Mouse (Mus musculus): ENCODE data around the gene Lmo1.

Gene Lmo1

DNA sequence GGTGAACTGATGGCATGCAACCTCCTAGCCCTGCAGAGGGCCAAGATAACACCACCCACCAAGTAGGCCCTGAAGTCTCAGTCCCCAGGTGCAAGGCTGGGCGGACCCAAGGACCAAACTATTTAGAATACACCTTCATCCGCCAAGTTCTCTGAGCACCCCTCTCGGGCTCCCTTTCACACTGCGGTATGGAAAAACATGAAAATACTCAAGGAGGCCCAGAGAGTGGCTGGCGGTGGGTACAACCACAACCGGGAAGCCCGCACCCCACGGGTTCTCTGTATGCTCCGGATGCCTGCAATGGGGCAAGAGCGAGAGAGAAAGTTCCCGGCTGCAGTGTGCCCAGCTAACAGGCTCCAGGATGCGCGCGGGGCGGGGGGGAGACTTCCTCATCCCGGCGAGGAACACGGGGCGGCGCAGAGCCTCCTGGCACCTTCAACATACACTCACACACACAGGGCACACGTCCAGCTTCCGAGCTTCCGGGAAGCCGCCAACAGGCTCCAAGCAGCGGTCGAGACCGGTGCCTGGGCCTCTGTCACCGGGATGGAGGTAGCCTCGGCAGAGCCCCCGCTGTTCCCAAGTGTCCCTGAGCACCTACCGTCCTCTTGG lies 564 bp downstream of the Lmo1 start:
- 10% methylated on average over 31 of the region's 31 CpGs for WGBS

- WGBS, result 91% methylated on average over 3 of the region's 3 CpGs
Observed at GRCm38 (mm10) chr7:109171874-109172273, 3.1 kb downstream of the Lmo1 start.

- under 1% methylated on average over 17 of the region's 17 CpGs for WGBS
Observed at GRCm38 (mm10) chr7:109170441-109170820, 4.6 kb downstream of the Lmo1 start.

DNA sequence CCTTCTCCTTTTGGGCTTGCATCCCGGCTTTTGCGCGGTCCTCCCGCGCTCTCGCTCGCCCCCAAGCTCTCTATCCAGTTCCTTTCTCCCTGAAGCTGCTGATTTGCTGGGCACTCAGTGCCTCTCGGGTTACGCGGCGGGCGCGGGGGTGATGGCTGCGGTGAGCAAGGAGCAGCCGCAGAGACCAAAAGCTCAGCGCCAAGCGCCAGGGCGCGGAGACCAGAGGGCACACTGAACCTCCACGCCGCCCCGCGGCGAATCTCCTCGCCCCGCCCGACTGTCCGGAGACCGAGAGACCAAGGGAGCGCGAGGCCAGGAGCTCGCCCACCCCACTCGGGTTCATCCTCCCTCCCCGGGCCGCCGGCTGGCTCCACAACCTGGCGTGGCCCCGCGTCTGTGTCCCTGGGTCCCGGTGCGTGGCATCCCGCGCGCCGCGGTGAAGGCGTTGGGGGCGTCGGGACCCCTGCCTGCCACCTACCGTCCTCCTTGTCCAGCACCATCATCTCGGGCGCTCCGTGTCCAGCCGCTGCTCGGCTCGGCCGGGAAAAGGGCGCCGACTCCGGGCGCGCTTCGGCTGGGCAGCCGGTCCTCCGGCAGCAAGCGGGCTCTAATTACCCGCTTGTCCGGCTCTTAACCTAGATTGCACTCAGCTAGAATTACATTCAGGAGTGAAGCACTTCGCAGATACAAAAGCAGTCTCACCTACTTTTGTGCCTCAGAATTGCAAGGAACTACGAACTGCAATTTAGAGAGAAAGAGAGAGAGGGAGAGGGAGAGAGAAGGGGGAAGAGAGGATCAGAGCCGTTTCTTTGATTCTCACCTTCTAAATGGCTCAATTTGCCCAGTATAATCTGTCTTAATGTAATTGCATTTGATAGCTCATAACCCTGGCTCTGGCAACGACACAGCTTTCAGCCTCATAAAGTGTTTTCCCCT lies 5.2 kb downstream of the Lmo1 start:
- 1% methylated on average over 72 of the region's 72 CpGs for WGBS

DNA sequence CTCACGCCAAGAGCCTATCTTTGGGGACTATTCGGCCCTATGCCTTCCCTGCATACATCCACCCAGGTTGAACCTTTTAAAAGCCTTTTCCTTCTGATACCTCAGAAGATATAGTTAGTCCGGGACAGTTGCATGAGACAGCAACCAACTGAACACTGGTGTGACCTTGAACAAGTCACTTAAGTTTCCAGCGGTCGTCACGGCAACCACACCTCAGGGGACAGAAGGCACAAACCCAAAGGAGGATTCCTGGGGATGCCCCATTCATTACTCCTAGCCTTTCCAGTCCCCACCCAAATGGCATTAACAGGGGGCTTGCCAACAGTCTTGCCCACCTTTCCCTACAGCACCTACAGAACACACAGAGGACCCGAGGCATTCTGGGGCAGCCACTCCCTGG lies 6.3 kb downstream of the Lmo1 start:
- 93% methylated on average over 7 of the region's 7 CpGs for whole genome bisulfite sequencing

- 51% methylated on average over 17 of the region's 17 CpGs for WGBS
Observed at GRCm38 (mm10) chr7:109165931-109166585, 8.9 kb downstream of the Lmo1 start.

- WGBS, result 56% methylated on average over 11 of the region's 11 CpGs
Observed at GRCm38 (mm10) chr7:109154331-109154730, 20.7 kb downstream of the Lmo1 start.

DNA sequence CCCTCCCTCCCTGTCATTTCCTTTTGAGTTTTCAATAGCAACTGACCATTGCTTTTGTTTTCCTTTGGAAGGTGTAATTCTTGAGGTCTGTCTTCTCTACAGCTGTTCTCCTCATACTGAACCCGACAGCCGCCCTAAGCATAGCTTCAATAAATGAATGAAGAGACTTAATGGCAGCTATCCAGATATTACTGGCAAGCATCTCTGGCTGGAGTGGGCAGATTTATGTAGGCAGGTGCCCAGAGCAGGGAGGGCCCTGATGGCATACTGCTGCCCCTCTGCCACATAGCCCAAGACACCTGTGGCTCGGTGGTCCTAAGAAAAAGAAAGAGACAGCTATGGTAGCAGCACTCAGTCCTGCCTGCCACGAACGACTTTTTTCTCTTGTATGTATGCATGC lies 21.5 kb downstream of the Lmo1 start:
- WGBS, result 57% methylated on average over 5 of the region's 5 CpGs

- 56% methylated on average over 4 of the region's 4 CpGs for WGBS
Observed at GRCm38 (mm10) chr7:109151088-109151487, 23.9 kb downstream of the Lmo1 start.

DNA sequence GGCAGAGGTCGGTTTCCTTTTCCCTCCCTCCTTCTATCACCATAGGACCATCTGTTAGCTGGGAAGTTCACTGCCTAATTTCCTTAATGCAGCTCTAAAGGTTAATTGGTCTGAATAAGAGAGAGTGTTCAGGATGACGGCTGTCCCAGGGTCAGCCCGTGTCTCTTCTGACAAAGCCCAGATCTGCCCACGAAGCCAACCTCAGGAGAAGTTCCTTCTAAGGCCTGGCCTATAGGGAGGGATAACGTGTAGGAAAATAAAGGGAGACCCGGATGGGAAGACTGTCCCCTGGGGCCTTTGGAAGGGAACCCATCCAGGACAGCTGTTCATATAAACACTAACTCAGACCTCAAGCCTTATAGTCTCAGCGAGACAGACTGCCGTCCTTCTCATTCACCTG lies 29.8 kb downstream of the Lmo1 start:
- WGBS, result 76% methylated on average over 8 of the region's 8 CpGs

DNA sequence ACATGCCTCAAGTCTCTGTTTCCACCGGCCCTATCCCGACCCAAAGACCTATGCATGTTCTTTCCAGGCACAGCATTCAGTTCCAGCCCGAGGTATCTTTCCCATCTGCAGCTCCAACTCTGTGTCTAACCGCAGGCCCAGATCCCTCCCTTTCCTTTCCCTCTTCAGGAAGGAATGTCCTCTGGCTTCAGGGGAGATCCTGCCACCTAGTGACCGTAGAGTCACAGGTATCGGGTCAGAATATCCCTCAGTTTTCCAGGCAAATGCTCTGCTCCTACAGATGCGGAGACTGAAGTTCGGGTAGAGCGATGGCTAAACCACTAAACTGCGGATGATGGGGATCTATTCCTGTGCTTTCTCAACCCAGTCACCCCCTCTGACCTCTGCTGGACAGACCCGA lies 30.3 kb downstream of the Lmo1 start:
- 80% methylated on average over 11 of the region's 11 CpGs for WGBS

GRCm38 (mm10) chr7:109142564-109142963 lies 32.4 kb downstream of the Lmo1 start:
- 57% methylated on average over 2 of the region's 2 CpGs for WGBS

DNA sequence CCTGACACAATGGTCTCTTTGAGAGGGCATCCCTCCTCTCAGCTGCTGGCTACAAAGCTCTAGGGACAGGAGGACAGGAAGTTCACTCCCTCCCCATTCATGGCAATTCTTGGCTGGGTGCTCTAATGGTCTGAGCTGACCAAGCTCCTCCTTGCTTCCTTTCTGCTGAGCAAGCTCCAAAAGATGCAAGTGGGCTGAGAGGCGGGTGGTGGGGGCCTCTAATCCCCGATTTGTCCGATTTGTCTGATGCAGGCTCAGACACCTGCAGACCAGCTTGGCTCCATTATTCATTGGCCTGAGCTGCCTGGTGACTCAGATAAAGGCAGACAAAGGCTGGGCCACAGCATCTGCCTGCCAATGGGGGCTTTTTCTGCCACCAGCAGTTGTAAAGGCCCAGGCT lies 33.3 kb downstream of the Lmo1 start:
- 59% methylated on average over 3 of the region's 3 CpGs for whole genome bisulfite sequencing

GRCm38 (mm10) chr7:109141054-109141453 lies 34.0 kb downstream of the Lmo1 start:
- 76% methylated on average over 2 of the region's 2 CpGs for WGBS

DNA sequence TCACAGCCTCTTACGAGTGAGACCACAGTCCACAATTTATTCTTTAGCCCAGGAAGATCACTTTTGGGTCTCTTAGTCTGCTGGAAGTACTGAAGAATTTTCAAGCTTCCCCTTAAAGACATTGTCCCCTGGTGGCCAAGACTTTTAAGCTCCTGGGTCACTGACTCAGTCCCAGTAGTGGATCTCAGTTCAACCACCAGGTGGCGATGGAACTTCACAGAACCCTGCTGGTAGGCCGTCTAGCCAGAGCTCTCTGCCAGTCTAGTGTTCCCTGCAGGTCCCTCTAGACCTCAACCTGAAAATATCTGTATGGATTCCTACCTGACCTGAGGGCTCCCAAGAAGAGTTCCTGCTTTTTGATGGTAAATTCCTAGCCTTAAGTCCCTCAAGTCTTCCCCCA lies 35.6 kb downstream of the Lmo1 start:
- 14% methylated on average over 3 of the region's 3 CpGs for WGBS

GRCm38 (mm10) chr7:109137441-109137840 lies 37.6 kb downstream of the Lmo1 start:
- 83% methylated on average over 8 of the region's 8 CpGs for WGBS

- 73% methylated on average over 2 of the region's 2 CpGs for WGBS
Observed at GRCm38 (mm10) chr7:109131565-109131964, 43.4 kb downstream of the Lmo1 start.

DNA sequence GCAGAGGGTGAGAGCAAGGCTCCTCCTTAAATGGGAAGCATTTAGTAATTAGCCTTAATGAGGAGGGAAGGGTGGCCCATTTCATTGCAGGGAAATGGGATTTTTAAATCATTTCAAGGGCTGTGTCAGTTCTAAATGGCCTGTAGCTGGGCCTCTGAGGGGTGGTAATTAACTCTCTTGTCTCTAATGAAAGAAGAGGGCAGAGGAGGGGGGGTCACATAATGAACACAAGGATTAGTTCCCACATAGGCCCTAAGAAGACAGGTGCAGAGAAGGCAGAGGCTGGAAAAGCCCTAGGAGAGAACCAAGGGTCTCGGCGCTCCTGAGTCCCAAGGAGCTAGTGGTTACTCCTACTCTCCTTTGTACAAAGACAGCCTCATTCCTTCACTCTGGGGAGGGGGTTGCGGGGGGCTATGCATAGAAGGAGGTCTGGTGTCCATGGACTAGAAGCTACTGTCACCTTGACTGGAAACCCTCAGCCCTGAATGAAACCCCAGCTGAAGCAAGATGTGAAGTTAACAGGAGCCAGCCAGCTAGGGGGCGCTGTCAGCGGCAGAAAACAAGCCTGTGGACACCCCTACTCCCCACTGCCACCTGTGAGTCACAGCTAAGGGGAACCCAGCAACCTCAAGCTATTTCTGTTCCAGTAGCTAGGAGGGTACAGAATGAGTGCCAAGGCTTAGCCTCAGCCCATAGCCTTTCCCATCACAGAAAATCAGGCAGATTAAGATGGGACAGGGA lies 44.9 kb downstream of the Lmo1 start:
- 66% methylated on average over 5 of the region's 5 CpGs for WGBS

- WGBS, result 42% methylated on average over 4 of the region's 4 CpGs
Observed at GRCm38 (mm10) chr7:109115929-109116328, 59.1 kb downstream of the Lmo1 start.

DNA sequence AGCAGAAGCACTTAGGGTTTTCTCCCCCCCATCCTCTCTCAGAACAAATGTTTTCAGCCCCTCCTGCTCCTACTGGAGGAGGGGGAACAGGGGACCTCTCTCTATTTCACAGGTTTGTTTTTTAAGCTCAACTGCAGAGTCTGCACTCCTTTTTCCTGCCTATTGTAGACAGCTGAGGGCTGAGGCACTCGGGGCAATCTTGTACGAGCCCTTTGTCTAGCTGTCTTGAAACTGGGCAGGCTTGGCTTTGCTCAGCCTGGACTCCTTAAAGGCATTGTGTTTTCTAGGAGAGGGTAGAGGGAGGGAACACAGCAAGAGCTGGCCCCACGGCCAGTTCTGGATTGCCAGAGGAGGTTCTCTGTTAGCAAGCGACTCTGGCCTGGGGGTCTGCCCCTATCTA lies 59.5 kb downstream of the Lmo1 start:
- WGBS, result 44% methylated on average over 1 of the region's 4 CpGs

DNA sequence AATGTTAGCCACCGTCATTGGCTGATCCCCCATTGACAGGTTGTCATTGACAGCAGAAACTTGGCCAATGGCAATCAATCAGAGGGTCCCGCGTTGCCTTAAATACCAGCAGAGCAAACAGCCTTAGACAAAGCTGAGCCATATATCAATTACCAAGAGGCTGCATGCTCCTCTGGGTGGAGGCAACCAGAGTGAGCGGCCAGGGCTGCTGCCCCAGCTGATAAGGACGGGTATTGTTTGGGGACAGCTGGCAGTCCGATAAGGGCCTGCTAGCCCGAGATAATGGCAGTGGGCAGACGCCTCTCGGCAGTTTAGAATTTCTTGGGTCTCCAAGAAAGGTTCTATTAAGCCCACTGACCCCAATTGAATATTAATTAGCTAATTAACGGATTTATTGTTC lies 60.1 kb downstream of the Lmo1 start:
- 50% methylated on average over 10 of the region's 10 CpGs for WGBS

GRCm38 (mm10) chr7:109111000-109111399 lies 64.0 kb downstream of the Lmo1 start:
- WGBS, result 29% methylated on average over 5 of the region's 5 CpGs

All from cerebral cortex, adult 2 months (tissue).